In the genomic region with DNA sequence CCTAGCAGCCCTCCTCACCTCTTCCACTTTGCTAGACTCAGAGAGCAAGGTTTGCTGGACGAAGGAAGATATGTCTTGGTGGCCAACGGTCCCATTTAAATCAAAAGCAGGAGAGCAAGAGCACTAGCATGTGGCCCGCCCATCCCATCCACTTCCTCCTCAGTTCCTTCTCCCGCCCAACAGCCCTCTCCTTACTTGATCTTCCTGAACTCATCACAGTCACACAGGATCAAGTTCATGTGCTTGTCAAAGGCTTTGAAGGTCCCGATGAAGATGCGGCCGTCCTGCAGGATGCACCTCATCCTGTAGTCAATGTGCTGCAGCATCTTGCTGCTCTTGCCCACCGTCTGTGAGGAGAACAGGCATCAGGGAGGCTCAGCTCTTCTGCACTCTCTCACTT, we compare ENCODE assay signal across 8 mouse cellular contexts. TPM values are rescaled to one million over a fixed set of nuclear protein-coding genes. Genes with fewer than 3 reads are reported as not detected.
DNase-seq lines count a peak whose midpoint lies in the region; ATAC-seq and TF ChIP-seq lines count a peak whose summit lies in the region.

No protein-coding gene starts in this region.

- no peak overlapping the region for H3K4me3 ChIP-seq in kidney, postnatal 0 days (replicated peaks; ENCODE audit: low read depth, low read length)
- peak overlapping the region; percentile 62 for H3K4me3 ChIP-seq in embryonic fibroblast, embryonic 13.5 days (ENCODE audit: insufficient read depth, low read length)
- H3K4me3 ChIP-seq in intestine, embryonic 15.5 days (replicated peaks) = peak overlapping the region; percentile 89; the same call in 1 of the 2 replicates
- 0 out of 2 replicates have a peak overlapping the region, but pooled peaks have one; percentile 94 for H3K4me3 ChIP-seq in midbrain, postnatal 0 days (ENCODE audit: low read depth, low read length)

- H3K36me3 ChIP-seq in kidney, postnatal 0 days (ENCODE audit: insufficient read depth, low read length) = peaks cover 38% of the 10 kb centered on the region
- peaks cover 23% of the 10 kb centered on the region for H3K36me3 ChIP-seq in intestine, embryonic 15.5 days
- H3K36me3 ChIP-seq in midbrain, postnatal 0 days (ENCODE audit: insufficient read depth, low read length) = peaks cover 39% of the 10 kb centered on the region

- H3K9me3 ChIP-seq in kidney, postnatal 0 days (replicated peaks; ENCODE audit: low read length) = no peaks in the 10 kb centered on the region
- H3K9me3 ChIP-seq in intestine, embryonic 15.5 days = no peaks in the 10 kb centered on the region
- no peaks in the 10 kb centered on the region for H3K9me3 ChIP-seq in midbrain, postnatal 0 days (ENCODE audit: low read length)

- WGBS in kidney, postnatal 0 days = 49% methylated on average over 8 of the region's 8 CpGs
- WGBS in intestine, embryonic 15.5 days = 61% methylated on average over 8 of the region's 8 CpGs
- 66% methylated on average over 8 of the region's 8 CpGs for WGBS in midbrain, postnatal 0 days

- ATAC-seq in kidney, postnatal 0 days (replicated peaks; ENCODE audit: low FRiP score, low read depth) = no peak
- ATAC-seq in intestine, embryonic 15.5 days = no peak
- ATAC-seq in midbrain, postnatal 0 days (ENCODE audit: low FRiP score) = no peak

- H3K27me3 ChIP-seq in kidney, postnatal 0 days (ENCODE audit: insufficient read depth, low read length) = no peaks in the 10 kb centered on the region
- H3K27me3 ChIP-seq in intestine, embryonic 15.5 days (replicated peaks) = no peaks in the 10 kb centered on the region
- no peaks in the 10 kb centered on the region; the same call in 1 of the 2 replicates for H3K27me3 ChIP-seq in midbrain, postnatal 0 days (ENCODE audit: insufficient read depth, low read length)

- no peak for TF ChIP-seq POLR2A in embryonic fibroblast, embryonic 13.5 days (IDR thresholded peaks at IDR 0.05; ENCODE audit: low read depth, low read length)

- DNase-seq in kidney, postnatal 0 days (ENCODE audit: low spot score) = peak; percentile 15
- no peak for DNase-seq in kidney, adult 18-20 months
- no peak for DNase-seq in midbrain, postnatal 0 days (ENCODE audit: low spot score)
- no peak for DNase-seq in thymus, postnatal 36 days
- DNase-seq in embryo, embryonic 11 days = no peak
- DNase-seq in left cerebral cortex, adult 11 months (ENCODE audit: low spot score) = no peak

- peaks cover 11% of the 10 kb centered on the region; the same call in 1 of the 2 replicates for H3K4me1 ChIP-seq in kidney, postnatal 0 days (replicated peaks; ENCODE audit: insufficient read depth, low read length)
- H3K4me1 ChIP-seq in embryonic fibroblast, embryonic 13.5 days (ENCODE audit: control insufficient read depth, insufficient read depth, low read length) = 0 out of 2 replicates have a peak, but pooled peaks cover 3% of the 10 kb centered on the region
- H3K4me1 ChIP-seq in intestine, embryonic 15.5 days (replicated peaks) = peaks cover 8% of the 10 kb centered on the region
- H3K4me1 ChIP-seq in midbrain, postnatal 0 days (ENCODE audit: insufficient read depth, low read length) = peaks cover 13% of the 10 kb centered on the region; the same call in 1 of the 2 replicates

- TF ChIP-seq CTCF in kidney, postnatal 0 days (IDR thresholded peaks at IDR 0.05; ENCODE audit: low read depth) = no peak
- no peak for TF ChIP-seq CTCF in embryonic fibroblast, embryonic 13.5 days (IDR thresholded peaks at IDR 0.05; ENCODE audit: borderline replicate concordance, insufficient read depth, low read length)
- no peak for TF ChIP-seq CTCF in midbrain, postnatal 0 days (IDR thresholded peaks at IDR 0.05)

- no peak overlapping the region for H3K27ac ChIP-seq in kidney, postnatal 0 days
- H3K27ac ChIP-seq in embryonic fibroblast, embryonic 13.5 days (ENCODE audit: insufficient read depth, low read length) = no peak overlapping the region
- H3K27ac ChIP-seq in intestine, embryonic 15.5 days = no peak overlapping the region
- no peak overlapping the region for H3K27ac ChIP-seq in midbrain, postnatal 0 days (ENCODE audit: low read depth, low read length)

- peak overlapping the region; percentile 63 for H3K4me2 ChIP-seq in kidney, postnatal 0 days (ENCODE audit: low read length)
- peak overlapping the region; percentile 62 for H3K4me2 ChIP-seq in intestine, embryonic 15.5 days (replicated peaks)
- H3K4me2 ChIP-seq in midbrain, postnatal 0 days (ENCODE audit: low read depth, low read length, poor library complexity, severe bottlenecking) = peak overlapping the region; percentile 75; the same call in 1 of the 2 replicates

- H3K9ac ChIP-seq in kidney, postnatal 0 days (ENCODE audit: low read depth, low read length) = peak overlapping the region; percentile 43; the same call in 1 of the 2 replicates
- no peak overlapping the region for H3K9ac ChIP-seq in intestine, embryonic 15.5 days
- H3K9ac ChIP-seq in midbrain, postnatal 0 days (replicated peaks; ENCODE audit: low read length, poor library complexity, severe bottlenecking) = 0 out of 2 replicates have a peak overlapping the region, but pooled peaks have one; percentile 13

RNA-seq across cellular contexts. Expression of gene Snrpb, which starts 2.4 kb away (rescaled TPM):
- 497 and 532 TPM in 2 replicates for polyA plus RNA-seq in kidney, postnatal 0 days (2015; fragmentation: Nextera tagmentation; extraction: Ambion mirVana)
- polyA plus RNA-seq in embryonic fibroblast, embryonic 13.5 days (2011; ENCODE audit: insufficient read length, low read depth, missing spikeins) = 115 and 128 TPM in 2 replicates
- polyA plus RNA-seq in intestine, embryonic 15.5 days (2015; fragmentation: Nextera tagmentation; extraction: Ambion mirVana) = 517 and 522 TPM in 2 replicates
- 227 and 250 TPM in 2 replicates for total RNA-seq in midbrain, postnatal 0 days (2014; rRNA removed)
- 269 and 274 TPM in 2 replicates for polyA plus RNA-seq in midbrain, postnatal 0 days (2015; fragmentation: Nextera tagmentation; extraction: Ambion mirVana)

RNA-seq across cellular contexts. Expression of gene Tmc2, which starts 18.2 kb away (rescaled TPM):
- not detected in 2 replicates for polyA plus RNA-seq in kidney, postnatal 0 days (2015; fragmentation: Nextera tagmentation; extraction: Ambion mirVana)
- not detected in 2 replicates for polyA plus RNA-seq in embryonic fibroblast, embryonic 13.5 days (2011; ENCODE audit: insufficient read length, low read depth, missing spikeins)
- not detected in 2 replicates for polyA plus RNA-seq in intestine, embryonic 15.5 days (2015; fragmentation: Nextera tagmentation; extraction: Ambion mirVana)
- total RNA-seq in midbrain, postnatal 0 days (2014; rRNA removed) = not detected in 2 replicates
- polyA plus RNA-seq in midbrain, postnatal 0 days (2015; fragmentation: Nextera tagmentation; extraction: Ambion mirVana) = not detected in 2 replicates
